Mouse (Mus musculus): ENCODE results near the gene Gtf2ird1. TPM values are rescaled to one million over a fixed set of nuclear protein-coding genes. Genes with fewer than 3 reads are reported as not detected.

Gene Gtf2ird1
- total RNA-seq, 2 experiments from 2014 or later = 14.6 to 21.5 TPM

- no peak for TF ChIP-seq CTCF (IDR thresholded peaks at IDR 0.05)
- intact Hi-C loops (cut with DNase I) = no loop called here
- no peak for DNase-seq
- H3K4me3 ChIP-seq = no peak overlapping the region
- no peak overlapping the region for H3K27ac ChIP-seq
Measured at GRCm38 (mm10) chr5:134412341-134412740, 44.2 kb downstream of the Gtf2ird1 start.

- TF ChIP-seq CTCF (IDR thresholded peaks at IDR 0.05) = no peak
- intact Hi-C loops (cut with DNase I) = no loop called here
- H3K27ac ChIP-seq = no peak overlapping the region
- no peak overlapping the region for H3K4me3 ChIP-seq
- DNase-seq = no peak
Measured at GRCm38 (mm10) chr5:134410307-134410836, 46.1 kb downstream of the Gtf2ird1 start.

- intact Hi-C loops (cut with DNase I) = no loop called here
- H3K27ac ChIP-seq = no peak overlapping the region
- H3K4me3 ChIP-seq = no peak overlapping the region
- DNase-seq = peak; percentile 39
- no peak for TF ChIP-seq CTCF (IDR thresholded peaks at IDR 0.05)
Measured at GRCm38 (mm10) chr5:134409606-134410306, 46.8 kb downstream of the Gtf2ird1 start.

GRCm38 (mm10) chr5:134408119-134408518 is 48.4 kb downstream of the Gtf2ird1 start:
- H3K4me3 ChIP-seq = no peak overlapping the region
- no peak for DNase-seq
- H3K27ac ChIP-seq = no peak overlapping the region
- intact Hi-C loops (cut with DNase I) = no loop called here
- no peak for TF ChIP-seq CTCF (IDR thresholded peaks at IDR 0.05)

GRCm38 (mm10) chr5:134401841-134402240 is 54.7 kb downstream of the Gtf2ird1 start:
- no peak for TF ChIP-seq CTCF (IDR thresholded peaks at IDR 0.05)
- intact Hi-C loops (cut with DNase I) = no loop called here
- Histone ChIP-seq H3K4me3 (no peak overlapping the region), H3K27ac (no peak overlapping the region)
- no peak for DNase-seq

GRCm38 (mm10) chr5:134397434-134398163 is 58.9 kb downstream of the Gtf2ird1 start:
- no peak overlapping the region for H3K27ac ChIP-seq
- no peak for DNase-seq
- intact Hi-C loops (cut with DNase I) = no loop called here

GRCm38 (mm10) chr5:134396519-134396918 is 60.0 kb downstream of the Gtf2ird1 start:
- Histone ChIP-seq H3K27ac (no peak overlapping the region), H3K4me3 (no peak overlapping the region)
- intact Hi-C loops (cut with DNase I) = no loop called here
- DNase-seq = no peak
- no peak for TF ChIP-seq CTCF (IDR thresholded peaks at IDR 0.05)

More at GRCm38 (mm10) chr5:134397434-134398163, 58.9 kb downstream of the Gtf2ird1 start:
- TF ChIP-seq CTCF (IDR thresholded peaks at IDR 0.05) = no peak
- H3K4me3 ChIP-seq = no peak overlapping the region

GRCm38 (mm10) chr5:134394624-134395023 is 61.9 kb downstream of the Gtf2ird1 start:
- no peak for DNase-seq
- Histone ChIP-seq H3K27ac (peak overlapping the region; percentile 35; the same call in 1 of the 2 replicates), H3K4me3 (no peak overlapping the region)
- intact Hi-C loops (cut with DNase I) = no loop called here
- no peak for TF ChIP-seq CTCF (IDR thresholded peaks at IDR 0.05)

GRCm38 (mm10) chr5:134393624-134394023 is 62.9 kb downstream of the Gtf2ird1 start:
- no peak for DNase-seq
- H3K4me3 ChIP-seq = no peak overlapping the region
- intact Hi-C loops (cut with DNase I) = no loop called here
- H3K27ac ChIP-seq = no peak overlapping the region
- TF ChIP-seq CTCF (IDR thresholded peaks at IDR 0.05) = no peak

- TF ChIP-seq CTCF (IDR thresholded peaks at IDR 0.05) = peak; percentile 89
- intact Hi-C loops (cut with DNase I) = loop anchor here (2.0 kb wide), 2 partner anchors 90 to 100 kb away; no protein-coding TSS in a partner anchor
- Histone ChIP-seq H3K27ac (no peak overlapping the region), H3K4me3 (no peak overlapping the region)
- peak; percentile 75 for DNase-seq
Measured at GRCm38 (mm10) chr5:134385106-134385505, 71.4 kb downstream of the Gtf2ird1 start.

GRCm38 (mm10) chr5:134375256-134375655 is 81.3 kb downstream of the Gtf2ird1 start:
- no peak for TF ChIP-seq CTCF (IDR thresholded peaks at IDR 0.05)
- no peak for DNase-seq
- intact Hi-C loops (cut with DNase I) = loop anchor here (2.0 to 10.0 kb wide), 2 partner anchors 112 to 240 kb away; partner anchors contain the start of gene Lat2
- no peak overlapping the region for H3K4me3 ChIP-seq
- H3K27ac ChIP-seq = peak overlapping the region; percentile 88

- no peak for TF ChIP-seq CTCF (IDR thresholded peaks at IDR 0.05)
- intact Hi-C loops (cut with DNase I) = loop anchor here (2.0 to 10.0 kb wide), 2 partner anchors 112 to 240 kb away; partner anchors contain the start of gene Lat2
- DNase-seq = peak; percentile 36
- Histone ChIP-seq H3K27ac (peak overlapping the region; percentile 88), H3K4me3 (peak overlapping the region; percentile 53)
Measured at GRCm38 (mm10) chr5:134374546-134374945, 82.0 kb downstream of the Gtf2ird1 start.

Measured in gastrocnemius, adult 2 months (tissue).